Mouse (Mus musculus): ENCODE data around the gene E130114P18Rik.

Gene E130114P18Rik

DNA sequence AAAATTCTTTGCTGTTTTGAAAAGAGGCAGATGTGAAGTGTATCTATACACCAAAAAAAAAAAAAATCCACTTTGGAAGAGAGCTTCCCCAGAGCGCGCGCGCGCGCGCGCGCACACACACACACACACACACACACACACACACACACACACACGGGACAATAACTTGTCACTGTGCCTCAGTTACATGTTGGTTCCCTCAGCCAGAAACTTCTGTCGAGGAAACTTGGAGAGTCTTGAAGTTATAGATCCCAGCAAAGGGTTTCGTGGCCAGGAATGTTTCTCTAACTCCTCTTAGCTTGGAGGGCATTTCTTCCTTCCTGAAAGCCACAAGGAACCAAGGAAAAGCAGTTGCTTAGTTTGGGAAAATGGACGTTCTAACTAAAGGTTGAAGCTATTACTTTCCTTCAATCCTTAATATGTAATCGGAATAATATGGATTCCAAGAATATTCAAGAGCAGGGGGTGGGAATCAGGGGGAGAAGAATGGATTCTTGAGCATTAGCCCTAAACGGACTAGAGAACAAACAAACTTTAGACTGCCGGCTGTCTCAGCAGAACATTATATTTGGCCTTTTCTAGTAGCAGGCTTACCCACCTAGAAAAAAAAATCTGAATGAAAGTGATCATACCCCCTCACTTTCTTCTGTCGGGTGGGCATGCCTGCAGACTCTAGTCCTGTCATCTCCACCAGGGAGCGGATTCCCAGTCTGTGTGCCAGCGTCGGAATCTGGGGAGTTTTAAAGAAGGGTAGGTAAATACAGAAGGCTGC, 2.2 kb downstream of the E130114P18Rik start:
- no peak for DNase-seq

DNA sequence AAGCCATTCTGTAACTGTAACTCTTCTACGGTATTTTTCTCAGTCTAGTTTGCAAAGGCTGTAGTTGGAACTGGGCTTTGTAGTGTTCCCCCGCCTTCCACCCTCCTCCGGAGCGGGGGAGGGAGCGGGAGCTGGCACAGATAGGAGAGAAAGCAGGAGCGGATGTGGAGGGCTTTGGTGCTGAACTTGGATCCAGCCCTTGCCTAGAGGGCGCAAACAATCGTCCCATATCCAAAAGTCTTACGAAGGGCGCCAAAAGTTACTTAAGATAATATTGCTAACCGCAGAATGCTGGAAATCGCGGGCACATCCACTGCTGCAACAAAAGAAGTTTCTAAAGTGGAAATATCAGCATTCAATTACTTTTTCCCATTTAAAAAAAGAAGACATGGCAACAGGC, 2.8 kb downstream of the E130114P18Rik start:
- peak; percentile 73 for DNase-seq

DNA sequence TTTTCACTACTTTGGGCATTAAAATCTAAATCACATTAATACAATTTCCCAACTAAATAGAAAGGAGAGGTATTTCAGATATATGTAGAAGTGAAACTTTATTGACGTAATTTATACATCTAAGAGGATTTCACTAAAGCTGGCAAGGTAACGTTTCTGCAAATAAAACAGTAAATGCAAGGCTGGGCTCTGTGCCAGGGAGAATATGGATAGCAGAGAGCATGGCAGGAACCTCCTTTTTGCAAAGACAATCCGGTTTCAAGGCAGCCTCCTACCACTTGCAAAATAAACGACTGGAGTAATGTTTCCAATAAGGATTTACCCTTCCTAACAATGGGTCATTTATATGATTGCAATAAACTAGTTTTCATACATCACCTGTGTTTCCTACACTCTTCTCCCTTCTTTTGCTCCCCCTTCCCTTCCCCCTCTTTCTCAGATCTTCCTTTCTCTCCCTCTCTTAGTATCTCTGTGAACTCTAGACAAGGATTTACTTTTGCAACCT, 3.4 kb downstream of the E130114P18Rik start:
- no peak for DNase-seq

DNA sequence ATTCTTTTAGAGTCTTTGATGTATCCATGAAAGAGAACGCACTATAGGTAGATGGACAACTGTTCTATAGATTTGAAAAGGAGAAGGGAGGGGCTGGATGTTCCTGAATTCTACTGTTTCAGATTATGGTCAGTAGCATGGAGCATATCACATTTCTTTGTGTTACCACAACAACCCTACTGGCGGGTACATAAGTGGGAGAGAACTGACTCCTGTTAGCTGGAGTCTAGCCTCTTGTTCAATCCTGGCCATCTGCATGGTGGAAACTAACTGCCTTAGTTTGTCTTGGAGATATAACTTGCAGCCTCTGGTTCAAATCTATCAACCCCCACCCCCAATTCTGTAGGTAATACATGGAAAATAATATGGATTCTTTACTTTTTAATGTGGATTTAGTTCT, 4.1 kb downstream of the E130114P18Rik start:
- DNase-seq = no peak

DNA sequence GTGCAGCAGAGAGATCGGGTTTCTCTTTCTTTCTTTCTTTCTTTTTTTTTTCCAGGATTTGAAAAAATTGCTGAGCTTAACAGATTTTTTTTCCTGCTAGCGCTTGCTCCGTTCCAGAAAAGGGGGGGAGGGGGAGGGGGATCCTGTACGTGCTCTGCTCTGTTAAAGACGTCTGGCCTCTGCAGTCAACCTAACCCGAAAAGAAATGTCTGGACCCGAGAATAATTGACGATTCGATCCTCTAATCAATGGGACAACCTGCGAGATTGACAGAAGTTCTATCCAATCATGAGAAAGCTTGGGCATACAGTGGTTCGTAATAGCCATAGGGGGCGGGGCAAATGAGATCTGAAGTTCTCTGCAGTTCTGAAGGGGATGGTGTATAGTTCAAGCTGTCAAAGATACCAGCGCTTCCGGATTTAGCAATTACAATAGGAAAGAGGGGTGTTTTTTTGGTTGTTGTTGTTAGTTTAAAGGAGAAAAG, 4.7 kb downstream of the E130114P18Rik start:
- DNase-seq = peak; percentile 97

DNA sequence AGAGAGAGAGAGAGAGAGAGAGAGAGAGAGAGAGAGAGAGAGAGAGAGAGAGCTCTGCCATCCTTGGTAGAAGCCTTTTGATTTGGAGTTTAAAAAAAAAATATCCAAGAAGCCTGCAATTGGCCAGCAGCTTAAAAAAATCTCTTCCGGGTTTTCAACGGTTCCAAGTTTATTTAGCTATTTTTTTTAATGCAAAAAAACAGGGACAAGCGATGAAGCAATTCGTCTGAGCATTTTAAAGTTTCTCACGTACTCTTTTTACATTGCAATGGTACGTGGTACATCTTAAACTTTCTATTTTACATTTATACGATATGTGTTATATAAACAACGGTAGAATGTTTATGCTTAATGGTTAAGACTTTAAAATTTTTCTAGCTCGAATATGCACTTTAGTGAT, 5.2 kb downstream of the E130114P18Rik start, which contains the start of gene Nfia:
Gene Nfia (plus strand): TSS at position 94 of the 400 bp plus-strand sequence.
- no peak for DNase-seq

DNA sequence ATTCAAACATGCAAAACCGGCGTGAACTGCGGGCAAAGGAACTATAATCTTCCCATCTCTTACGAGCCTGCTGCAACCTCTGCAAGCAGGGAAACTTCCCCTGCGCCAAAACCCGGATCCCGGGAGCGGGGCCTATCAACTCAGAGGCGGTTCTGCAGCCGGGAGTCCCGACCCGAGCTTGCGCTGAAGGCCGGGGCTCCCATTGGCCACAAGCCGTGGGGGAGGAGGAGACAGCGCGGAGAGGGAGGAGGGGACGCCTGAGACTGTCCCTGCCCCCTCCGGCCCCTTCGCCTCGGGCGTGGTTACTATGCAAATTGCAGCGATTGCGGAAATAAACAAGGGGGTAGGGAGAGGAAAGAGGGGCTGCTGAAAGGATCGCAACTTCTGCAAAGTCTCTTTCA, 5.8 kb downstream of the E130114P18Rik start:
- peak; percentile 99 for DNase-seq

DNA sequence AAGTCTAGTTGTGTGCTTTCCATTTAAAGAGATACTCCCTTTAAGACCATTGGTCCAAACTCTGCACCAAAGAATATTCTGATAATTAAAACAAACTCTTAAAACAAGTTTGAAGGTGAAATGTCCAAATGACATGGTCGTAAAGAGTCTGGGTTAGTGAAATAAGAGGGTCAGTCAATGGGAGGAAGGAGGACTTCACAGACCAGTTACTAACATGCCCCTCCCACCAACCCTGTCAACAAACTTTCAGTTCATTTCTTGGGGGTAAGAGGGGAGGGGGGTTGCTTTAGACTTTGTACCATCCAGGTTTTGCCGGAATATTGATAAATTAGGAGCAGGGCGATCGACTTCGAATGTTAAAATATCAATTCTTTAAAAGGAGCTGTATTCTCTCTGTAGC, 6.5 kb downstream of the E130114P18Rik start:
- no peak for DNase-seq

DNA sequence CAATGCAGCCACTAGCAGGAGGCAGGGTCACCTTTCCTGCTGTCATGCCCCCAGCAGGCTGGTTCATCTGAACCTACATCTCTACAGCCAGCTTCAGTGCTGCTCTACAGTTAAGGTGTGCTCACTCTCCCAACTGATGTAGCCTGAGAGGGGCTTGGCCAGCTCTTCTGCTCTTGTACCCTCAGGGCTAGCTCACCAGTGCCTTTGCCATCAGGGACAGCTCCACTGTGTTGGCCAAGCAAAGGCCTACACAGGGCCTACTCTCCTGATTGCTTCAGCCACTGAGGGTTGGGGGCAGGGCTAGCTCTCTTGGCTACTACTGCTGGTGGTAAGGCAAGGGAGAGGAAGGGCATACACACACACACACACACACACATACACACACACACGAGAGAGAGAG, 8.0 kb downstream of the E130114P18Rik start:
- DNase-seq = no peak

DNA sequence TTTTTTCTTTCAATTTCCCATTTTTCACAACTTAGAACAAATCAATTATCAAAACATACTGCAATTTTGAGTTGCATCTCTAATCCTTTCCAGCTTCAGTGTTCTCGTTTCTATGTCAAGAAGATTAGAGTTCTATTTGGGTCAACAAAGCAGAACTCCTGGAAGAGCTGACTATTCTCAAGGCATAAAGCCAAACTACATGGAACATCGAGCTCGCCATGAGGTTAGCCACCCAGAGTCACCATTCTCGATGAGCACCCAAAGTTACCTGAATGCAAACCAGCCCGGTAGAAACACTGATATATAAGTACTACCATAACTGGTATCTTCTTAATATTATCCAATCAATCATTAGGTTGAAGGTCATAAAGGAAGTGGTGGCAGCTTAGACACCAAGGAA, 10.4 kb downstream of the E130114P18Rik start:
- DNase-seq = no peak

DNA sequence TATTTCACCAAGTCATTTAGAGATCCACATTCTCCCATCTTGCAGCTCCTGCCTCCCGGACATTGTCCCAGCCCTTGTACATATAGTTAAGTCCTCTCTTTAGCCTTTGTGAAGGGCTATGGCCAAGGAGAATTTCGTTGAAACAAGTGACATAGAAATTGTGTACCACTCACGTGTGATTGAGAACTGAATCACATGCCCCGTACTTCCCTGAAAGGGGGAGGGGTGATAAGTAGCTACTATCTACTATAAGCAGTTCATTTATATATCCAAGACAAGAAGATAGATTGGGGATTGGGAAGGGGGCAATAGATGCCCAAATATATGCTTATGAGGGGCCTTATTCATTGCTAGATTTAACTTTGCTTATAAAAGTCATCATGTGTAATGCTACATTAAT, 10.9 kb downstream of the E130114P18Rik start:
- DNase-seq = no peak

DNA sequence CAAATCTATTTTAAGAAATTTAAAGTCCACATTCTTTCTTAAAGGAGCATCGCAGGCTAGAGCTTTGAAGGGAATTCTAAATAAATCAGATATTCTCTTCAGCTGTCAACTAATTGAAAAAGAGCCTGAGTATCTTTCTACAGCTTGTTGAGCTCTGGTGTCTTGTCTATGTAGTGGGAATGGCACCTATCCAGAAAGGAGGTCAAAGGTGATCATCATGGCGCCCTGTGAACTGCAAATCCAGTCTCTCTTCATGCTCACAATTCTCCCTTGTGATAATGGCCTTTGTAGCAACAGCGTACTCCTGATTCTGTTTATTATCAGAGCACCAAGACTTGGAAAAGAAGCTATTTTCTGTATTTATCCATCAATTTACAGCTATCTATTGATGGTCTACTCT, 11.8 kb downstream of the E130114P18Rik start:
- no peak for DNase-seq

DNA sequence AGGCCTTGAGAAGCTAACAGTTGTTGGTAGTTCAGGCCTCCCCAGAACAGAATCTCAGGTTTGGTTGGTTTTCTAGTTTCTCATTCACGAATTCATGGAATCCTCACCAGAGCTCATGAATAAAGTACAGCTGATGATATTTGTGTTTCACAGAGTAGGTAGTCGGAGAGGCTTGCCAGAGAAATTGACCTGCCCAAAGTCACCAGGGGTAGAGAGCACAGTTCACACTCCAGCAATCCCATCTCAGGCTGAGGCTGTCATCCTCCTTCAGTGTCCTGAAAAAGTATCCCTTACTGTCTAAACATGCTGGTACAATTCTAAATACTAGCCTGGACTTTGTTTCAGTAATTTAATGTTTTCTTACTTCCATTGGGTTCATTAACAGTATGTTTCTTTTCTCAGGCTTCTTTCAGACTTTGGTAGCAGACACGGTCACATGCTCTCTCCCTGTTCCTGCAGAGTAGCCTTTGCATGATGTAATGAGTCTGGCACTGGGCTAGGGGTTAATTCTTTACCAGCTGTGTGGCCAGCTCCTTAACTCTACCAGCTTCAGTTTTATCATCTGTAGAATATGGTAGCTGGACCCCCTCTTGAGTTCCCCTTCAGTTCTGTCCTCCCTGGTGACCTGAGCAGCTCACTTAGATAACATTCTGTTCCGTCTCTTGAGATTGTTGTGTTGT, 12.4 kb downstream of the E130114P18Rik start:
- DNase-seq = no peak

DNA sequence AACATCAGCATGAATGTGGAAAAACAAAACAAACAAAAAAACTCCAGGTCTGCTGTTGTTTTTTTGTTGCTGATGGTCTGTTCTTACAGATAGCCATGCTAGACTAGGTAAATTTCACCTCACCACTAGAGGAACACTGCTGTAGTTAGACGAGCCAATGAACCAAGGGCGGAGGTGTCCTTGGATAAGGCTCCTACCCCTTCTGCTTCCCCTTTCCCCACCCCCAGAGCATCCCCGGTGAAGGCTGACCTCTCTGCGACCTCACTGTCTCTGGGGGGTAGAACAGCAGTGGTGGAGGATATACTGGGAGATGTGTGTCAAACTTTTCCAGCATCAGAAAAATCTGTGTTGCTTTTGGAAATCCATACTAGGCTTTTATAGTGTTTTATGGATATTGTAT, 13.3 kb downstream of the E130114P18Rik start:
- DNase-seq = no peak

DNA sequence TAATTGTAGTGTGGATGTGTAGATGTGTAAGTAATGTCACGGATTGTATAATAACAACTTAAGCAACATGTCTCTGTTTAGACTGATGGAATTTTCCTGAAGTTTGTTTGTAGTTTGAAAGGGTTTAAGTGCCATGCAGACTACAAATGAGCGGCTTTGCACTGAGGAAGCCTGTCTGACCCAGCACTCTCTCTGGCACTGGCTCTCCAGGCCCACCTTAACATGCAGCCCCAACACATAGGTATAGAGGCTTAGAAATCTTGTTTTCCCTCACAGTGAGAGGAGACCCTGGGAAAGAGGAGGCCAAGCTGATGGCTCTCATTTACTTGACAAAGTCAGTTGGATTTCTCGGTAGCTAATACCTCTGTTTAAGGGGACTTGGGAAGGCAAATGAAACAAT, 19.2 kb downstream of the E130114P18Rik start:
- no peak for DNase-seq

DNA sequence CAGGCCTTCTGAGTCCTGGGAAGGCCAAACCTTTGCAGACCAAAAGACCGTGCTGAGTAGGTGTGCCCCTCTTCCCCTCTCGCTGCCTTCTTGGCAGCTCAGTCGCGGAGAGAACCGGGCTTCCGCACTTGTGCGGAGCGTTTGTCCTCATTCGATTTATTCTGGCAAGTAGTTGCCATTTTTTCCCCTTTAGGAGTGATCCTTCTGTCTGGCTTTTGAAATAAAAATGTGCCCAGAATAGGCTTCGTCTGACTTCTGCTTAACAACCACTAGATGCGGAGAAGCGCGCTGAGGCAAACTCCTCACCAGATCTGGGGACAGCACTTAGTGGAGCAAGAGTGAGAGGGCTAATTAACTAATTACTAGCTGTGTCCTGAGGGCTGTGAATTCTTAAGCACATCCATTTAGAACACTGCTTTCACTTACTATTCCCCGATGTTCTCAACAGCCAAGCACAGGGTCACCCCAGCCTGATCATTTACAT, 19.9 kb downstream of the E130114P18Rik start:
- DNase-seq = peak; percentile 60

DNA sequence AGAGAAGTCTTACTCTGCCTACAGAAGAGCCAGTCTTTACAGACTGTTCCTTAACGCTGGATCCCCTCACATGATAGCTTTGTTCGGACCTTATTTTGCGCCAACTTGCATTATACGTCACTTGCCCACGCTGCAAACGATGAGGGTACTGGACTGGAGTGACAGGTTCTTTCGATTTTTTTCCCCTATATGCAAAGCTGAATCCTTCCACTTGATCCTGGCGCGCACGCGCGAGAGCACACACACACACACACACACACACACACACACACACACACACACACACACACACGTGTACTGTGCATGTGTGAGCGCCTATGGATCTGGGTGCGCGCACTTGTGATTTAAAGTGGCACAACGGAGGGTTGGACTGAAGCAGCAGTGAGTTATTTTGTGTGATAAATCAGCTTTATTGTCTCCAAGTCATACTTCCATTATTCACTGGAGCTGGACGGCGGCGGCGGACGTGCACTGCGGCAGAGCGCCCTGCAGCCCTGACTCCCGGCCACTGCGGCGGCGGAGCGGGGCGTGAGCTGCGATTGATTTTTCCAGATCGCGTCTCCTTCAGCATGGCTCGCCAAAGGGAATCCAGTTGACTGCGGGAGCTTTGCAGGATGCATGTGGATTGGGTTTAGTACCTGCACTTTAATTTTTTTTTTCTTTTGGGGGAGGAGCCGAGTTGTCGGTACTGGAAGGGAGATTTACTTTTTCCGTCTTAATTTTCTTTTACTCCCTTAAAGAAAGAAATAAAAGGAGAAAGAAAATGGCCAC, 20.5 kb downstream of the E130114P18Rik start:
- DNase-seq = peak; percentile 82

DNA sequence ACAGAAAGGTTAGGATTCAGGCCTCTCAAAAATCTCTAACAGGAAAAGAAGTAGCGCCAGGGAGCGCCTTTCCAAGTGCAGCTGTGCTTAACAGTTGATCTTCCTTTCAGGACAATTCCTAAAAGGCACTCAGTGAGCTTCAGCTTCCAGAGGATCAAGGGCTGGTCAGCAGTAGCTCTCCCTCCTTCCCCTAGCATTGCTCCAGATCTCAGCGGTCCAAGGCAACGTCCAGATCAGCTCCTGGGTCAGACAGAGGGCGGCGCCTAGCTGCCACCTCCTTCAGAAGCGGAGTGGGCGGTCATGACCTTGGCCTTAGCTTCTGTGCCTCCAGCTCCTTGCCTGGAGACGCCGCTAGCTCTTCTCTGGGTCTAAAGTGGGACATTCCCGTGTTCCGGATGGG, 23.6 kb downstream of the E130114P18Rik start:
- DNase-seq = no peak

DNA sequence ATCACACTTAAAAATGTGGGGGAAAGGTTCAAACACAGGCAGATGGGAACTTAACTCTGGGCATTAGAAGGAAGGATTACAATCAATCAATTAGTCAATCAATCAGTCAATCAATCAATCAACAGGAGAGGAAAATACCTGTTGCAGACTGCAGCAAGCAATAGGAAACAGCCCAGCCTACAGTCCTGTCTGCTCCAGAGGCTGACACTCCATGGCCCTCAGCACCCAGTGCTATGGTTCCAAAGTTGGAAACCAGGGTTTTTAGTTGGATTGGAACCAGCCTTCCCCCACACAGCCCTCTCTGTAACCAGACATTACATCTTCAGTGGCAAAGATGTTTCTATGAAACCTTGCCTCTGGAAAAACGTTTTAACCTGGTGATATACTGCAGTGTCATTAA, 24.4 kb downstream of the E130114P18Rik start:
- DNase-seq = no peak

DNA sequence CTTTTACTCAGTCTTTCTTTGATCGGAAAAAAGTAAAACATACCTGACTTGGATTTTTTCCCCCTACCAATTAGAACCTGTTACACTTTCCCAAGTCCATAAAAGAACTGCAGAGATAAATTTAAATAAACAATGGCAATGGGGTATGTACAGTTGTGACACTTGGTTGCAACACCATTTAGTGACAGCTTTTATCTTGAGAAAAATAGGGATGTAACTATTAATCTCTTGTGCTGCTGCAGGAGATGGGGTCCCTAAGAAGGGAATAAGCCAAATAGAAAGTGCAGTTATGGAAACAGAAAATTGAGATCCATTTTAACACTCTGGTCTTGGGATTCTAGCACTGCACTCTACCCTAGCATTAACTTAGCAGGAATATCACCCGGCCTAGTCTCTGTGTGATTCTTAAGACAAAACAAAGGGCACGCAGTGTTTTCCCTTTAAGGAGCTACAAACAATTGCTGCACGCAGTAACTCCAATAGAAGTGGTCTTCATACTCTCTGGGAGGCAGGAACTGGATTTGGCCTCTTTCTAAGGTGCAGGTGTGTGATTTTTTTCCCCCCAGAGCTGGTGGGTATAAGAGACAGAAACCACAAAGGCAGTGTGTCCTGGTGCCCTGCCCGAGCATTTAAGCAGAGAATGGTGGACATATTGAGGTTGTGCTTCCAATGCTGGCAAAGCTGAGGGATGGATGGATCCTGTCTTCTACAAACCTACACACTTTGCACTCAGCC, 25.4 kb downstream of the E130114P18Rik start:
- no peak for DNase-seq

DNA sequence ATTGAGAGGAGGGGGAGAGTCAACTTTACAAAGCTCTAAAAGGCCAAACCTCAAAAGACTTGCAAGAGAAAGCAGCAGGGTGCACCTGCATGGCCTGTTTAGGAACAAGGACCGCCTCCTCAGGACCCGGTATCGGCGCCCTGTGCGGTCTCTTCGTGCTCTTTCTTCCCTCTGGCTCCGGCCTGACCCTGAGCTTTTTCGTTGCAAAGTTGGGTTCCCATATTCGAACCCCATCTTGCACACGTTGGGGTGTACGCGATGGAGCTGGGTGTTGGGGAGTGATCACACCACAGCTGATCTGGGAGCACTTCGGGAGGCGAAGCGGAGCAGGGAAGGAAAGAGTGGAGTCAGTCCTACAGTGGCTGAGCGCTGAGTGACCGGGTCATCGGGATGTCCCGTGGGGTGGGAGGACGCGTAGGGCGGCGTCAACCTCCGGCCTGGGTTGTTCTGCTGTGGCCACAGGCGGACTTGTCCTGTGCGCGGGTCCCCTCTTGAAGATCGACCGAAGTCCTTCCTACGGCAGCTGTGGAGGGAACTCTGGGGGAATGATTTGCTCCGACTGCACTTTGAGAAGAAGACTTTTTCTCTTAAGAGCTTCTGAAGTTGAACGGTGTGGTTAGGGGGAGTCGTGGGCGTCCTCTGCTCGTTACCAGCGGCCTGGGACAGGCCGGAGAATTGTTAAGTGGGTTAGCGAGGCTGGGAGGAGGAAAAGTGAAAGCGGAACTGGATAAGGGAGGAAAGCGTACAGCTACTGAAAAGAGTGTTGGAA, 26.2 kb downstream of the E130114P18Rik start:
- DNase-seq = no peak

DNA sequence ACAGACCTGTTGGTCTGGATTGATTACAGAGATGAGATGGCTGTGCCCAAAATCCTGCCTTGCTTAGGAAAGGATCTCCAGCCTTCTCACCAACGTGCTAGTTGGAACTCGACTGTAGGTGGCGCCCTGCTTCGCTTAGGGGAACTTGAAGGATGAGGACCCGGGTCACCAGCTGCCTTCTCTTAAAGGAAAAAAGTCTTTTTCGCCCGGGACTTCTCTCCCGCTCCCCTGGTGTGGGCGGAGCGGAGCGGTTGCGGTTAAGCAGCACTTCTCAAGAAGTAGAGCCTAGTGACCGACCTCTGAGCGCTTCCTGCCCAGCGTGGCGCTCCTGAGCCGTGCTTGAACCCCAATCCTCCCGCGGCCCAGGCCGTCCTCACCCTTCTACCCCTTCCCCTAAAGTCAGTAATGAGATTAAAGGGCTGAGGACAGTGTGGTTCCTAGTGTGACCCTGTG, 26.8 kb downstream of the E130114P18Rik start:
- peak; percentile 88 for DNase-seq
